Mouse (Mus musculus) liver, embryonic 12.5 days (tissue): Measurements from ENCODE around the gene Sept1. TPM values are rescaled to one million over a fixed set of nuclear protein-coding genes. Genes with fewer than 3 reads are reported as not detected.
"Not testable (repeated sequence)": the region's sequence is repeated elsewhere in the genome, so short reads cannot be mapped to it uniquely, and the experiment has no call there.

ENCODE experiments used
- ATAC-seq: fragments of 200-750 bp; cut with Nextera tagmentation; 2 replicates; pipeline ENCODE4 v1.8.0; 2017; ENCODE audit warnings: moderate number of reproducible peaks, mild to moderate bottlenecking, moderate library complexity
- H3K27ac ChIP-seq: fragments of 300-500 bp; sonication (generic); 2 replicates; pipeline ENCODE4 v1.5.1; 2016; ENCODE audit warnings: mild to moderate bottlenecking
- H3K27me3 ChIP-seq: fragments of 300-500 bp; sonication (generic); replicated peaks from 2 replicates; pipeline ENCODE4 v1.6.1; 2016; ENCODE audit warnings: mild to moderate bottlenecking, moderate library complexity
- H3K36me3 ChIP-seq: fragments of 300-500 bp; sonication (generic); 2 replicates; pipeline ENCODE4 v1.6.1; 2016; ENCODE audit warnings: mild to moderate bottlenecking, moderate library complexity
- H3K4me1 ChIP-seq: fragments of 300-500 bp; sonication (generic); 2 replicates; pipeline ENCODE4 v1.6.1; 2016
- H3K4me2 ChIP-seq: fragments of 300-500 bp; sonication (generic); 2 replicates; pipeline ENCODE4 v1.6.1; 2016; ENCODE audit warnings: mild to moderate bottlenecking, moderate library complexity
- H3K4me3 ChIP-seq: fragments of 300-500 bp; sonication (generic); 2 replicates; pipeline ENCODE4 v1.5.1; 2016; ENCODE audit warnings: mild to moderate bottlenecking, moderate library complexity
- H3K9ac ChIP-seq: fragments of 300-500 bp; sonication (generic); 2 replicates; pipeline ENCODE4 v1.6.1; 2016; ENCODE audit warnings: mild to moderate bottlenecking, moderate library complexity
- H3K9me3 ChIP-seq: fragments of 300-500 bp; sonication (generic); replicated peaks from 2 replicates; pipeline ENCODE4 v1.6.1; 2016; ENCODE audit warnings: mild to moderate bottlenecking, moderate library complexity
- WGBS: fragments of 180-500 bp; shearing (Covaris S2); methylation state at CpG from one replicate; pipeline ENCODE4 v1.1.7; 2016; ENCODE audit not compliant: insufficient replicate concordance; 5-methylcytosine and 5-hydroxymethylcytosine counted together
- polyA plus RNA-seq: library from polyadenylated mRNA; unstranded; fragments of >200 nt; fragmentation: Nextera tagmentation; extraction: Ambion mirVana; gene quantifications from 2 replicates; pipeline ENCODE4 v1.2.1, GENCODE M21; 2016

The Sept1 gene
- polyA plus RNA-seq, 1 experiment from 2014 or later, result 10.6 TPM

DNA sequence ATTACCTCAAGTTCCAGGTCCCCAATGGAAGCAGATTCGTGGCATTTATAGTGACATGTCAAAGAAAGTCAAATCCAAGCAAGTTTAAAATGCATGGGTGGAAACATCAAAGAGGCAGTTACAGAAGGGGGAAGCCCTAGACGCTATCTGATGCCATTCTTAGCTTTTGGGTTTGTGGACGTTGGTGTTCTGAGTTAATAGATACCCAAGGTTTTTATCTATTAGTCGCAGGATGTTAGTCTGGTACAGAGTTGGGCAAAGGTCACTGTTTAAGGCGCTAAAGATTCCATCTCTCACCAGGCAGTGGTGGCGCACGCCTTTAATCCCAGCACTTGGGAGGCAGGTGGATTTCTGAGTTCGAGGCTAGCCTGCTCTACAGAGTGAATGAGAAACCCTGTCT, 49.6 kb downstream of the Sept1 start:
- H3K9me3 ChIP-seq, result no peaks in the 10 kb centered on the region; the same call in 1 of the 2 replicates

DNA sequence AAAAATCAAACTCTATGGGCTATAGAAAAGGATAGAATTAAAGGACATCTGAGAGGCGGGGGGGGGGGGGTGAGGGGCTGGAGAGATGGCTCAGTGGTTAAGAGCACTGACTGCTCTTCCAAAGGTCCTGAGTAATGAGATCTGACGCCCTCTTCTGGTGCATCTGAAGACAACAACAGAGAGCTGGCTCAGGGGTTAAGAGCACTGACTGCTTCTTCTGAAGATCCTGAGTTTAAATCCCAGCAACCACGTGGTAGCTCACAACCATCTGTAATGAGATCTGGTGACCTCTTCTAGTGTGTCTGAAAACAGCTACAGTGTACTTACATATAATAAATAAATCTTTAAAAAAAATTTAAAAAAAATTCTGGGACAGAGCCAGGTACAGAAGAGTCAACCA, 51.2 kb downstream of the Sept1 start:
- WGBS, result 26% methylated on average over 3 of the region's 3 CpGs
- H3K9me3 ChIP-seq, H3K36me3 ChIP-seq, H3K4me3 ChIP-seq, ATAC-seq, H3K4me2 ChIP-seq, H3K9ac ChIP-seq, H3K27ac ChIP-seq, H3K27me3 ChIP-seq: not testable (repeated sequence)
- peaks cover 68% of the 10 kb centered on the region for H3K4me1 ChIP-seq

More for the DNA sequence above, 49.6 kb downstream of the Sept1 start:
- Histone ChIP-seq H3K4me2 (peak overlapping the region; percentile 19; the same call in 1 of the 2 replicates), H3K9ac (no peak overlapping the region), H3K4me3 (no peak overlapping the region), H3K27me3 (no peaks in the 10 kb centered on the region), H3K36me3 (no peaks in the 10 kb centered on the region), H3K4me1 (peaks cover 57% of the 10 kb centered on the region), H3K27ac (peak overlapping the region; percentile 72)
- ATAC-seq, result peak; percentile 78
- 17% methylated on average over 8 of the region's 8 CpGs for WGBS

DNA sequence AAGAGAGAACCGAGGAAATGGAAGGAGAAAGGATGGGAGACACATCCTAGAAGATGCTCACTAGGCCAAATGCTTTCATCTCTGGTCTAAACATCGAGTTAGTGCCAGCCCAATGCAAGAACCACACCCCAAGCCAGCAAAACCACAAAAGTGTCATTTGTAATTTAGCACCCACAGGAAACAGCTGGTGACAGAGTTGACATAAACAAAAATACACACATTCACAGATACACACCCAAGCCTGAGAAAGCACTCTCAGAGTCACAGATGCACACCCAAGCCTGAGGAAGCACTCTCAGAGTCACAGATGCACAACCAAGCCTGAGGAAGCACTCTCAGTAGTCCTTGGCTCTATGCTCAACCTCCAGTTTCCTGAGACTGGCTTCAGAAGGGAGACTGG, 52.1 kb downstream of the Sept1 start:
- Histone ChIP-seq H3K4me3 (no peak overlapping the region), H3K9ac (no peak overlapping the region), H3K36me3 (no peaks in the 10 kb centered on the region), H3K4me1 (peaks cover 68% of the 10 kb centered on the region), H3K27me3 (no peaks in the 10 kb centered on the region), H3K27ac (no peak overlapping the region), H3K9me3 (no peaks in the 10 kb centered on the region; the same call in 1 of the 2 replicates), H3K4me2 (no peak overlapping the region)
- WGBS, result 27% methylated on average over 2 of the region's 2 CpGs
- ATAC-seq, result no peak

DNA sequence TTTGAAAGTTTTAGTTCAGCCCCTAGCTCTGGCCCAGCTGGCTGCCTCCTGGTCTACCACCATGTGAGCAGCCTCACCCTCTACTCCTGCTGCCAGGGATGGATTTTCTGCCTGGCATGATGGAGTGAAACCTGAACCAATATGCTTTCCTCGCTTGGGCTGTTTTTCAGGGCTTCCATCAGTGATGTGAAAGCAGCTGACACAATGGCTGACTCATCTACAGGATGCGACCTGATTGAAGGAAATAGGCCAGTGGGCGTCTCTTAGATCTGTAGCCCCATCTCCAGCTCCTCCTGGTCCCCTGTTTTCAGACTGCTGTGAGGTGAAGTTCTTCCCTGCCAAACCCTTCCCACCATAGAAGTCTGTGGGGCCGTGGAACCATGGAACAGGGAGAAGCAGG, 56.0 kb downstream of the Sept1 start:
- Histone ChIP-seq H3K36me3 (no peaks in the 10 kb centered on the region), H3K9ac (no peak overlapping the region), H3K27ac (no peak overlapping the region), H3K9me3 (no peaks in the 10 kb centered on the region; the same call in 1 of the 2 replicates), H3K27me3 (no peaks in the 10 kb centered on the region), H3K4me1 (peaks cover 34% of the 10 kb centered on the region), H3K4me2 (no peak overlapping the region), H3K4me3 (no peak overlapping the region)
- 69% methylated on average over 4 of the region's 4 CpGs for WGBS
- ATAC-seq, result no peak

DNA sequence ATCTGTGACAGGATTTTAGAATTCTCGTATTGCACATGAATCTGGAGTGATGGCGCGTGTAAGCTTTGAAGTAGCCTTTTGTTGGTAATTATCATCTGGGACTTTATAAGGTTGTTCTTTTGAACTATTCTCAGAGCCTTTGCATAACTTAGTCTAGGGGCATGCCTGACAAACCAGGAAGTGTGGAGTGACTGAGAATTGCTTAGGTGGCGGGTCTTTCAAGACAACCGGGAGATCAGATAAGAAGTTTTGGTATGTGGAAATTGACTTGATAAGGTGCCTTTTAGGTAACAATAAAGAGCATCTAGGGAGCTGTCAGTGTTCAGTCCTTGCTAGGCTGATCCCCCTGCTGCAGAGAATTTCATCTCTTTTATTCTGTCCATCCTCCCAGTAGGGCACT, 66.4 kb downstream of the Sept1 start:
- H3K4me3 ChIP-seq, result no peak overlapping the region
- H3K27ac ChIP-seq, result no peak overlapping the region
- H3K9ac ChIP-seq, result no peak overlapping the region
- no peaks in the 10 kb centered on the region; the same call in 1 of the 2 replicates for H3K9me3 ChIP-seq
- H3K36me3 ChIP-seq, result no peaks in the 10 kb centered on the region
- 69% methylated on average over 5 of the region's 5 CpGs for WGBS
- ATAC-seq, result no peak
- no peak overlapping the region for H3K4me2 ChIP-seq
- H3K27me3 ChIP-seq, result 0 out of 2 replicates have a peak, but pooled peaks cover 3% of the 10 kb centered on the region
- 0 out of 2 replicates have a peak, but pooled peaks cover 14% of the 10 kb centered on the region for H3K4me1 ChIP-seq

DNA sequence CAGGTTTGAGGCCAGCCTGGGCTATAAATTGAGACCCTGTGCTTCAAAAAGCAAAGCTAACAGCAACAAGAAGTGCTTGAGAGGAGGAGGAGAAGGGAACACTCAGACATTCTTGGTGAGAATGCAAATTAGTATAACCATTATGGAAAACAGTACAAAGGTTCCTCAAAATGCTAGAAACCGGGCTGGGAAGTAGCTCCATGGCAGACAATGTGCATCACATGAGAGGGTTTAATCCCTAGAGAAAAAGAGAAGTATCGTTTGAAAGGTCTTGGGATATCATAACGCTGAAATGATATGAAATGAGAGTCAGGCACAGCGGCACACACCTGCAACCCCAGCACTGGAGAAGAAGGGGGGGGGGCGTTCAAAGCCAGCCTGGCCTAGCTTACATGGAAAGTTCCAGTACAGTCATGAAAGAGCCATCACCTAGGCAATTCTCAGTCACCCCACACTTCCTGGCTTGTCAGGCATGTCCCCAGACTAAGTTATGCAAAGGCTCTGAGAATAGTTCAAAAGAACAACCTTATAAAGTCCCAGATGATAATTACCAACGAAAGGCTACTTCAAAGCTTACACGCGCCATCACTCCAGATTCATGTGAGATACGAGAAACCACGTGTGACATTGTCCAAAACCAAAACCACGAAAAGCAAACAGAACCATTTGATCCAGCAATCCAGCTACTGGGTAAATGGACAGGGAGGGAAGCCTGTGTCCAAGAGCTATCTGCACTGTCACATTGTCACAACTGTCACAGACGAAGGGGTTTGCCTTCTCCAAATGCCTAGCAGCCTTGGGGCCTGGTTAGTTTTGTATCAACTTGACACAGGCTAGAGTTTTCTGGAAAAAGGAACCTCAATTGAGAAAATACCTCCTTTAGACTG, 67.1 kb downstream of the Sept1 start:
- ATAC-seq, result no peak
- H3K9me3 ChIP-seq, result no peaks in the 10 kb centered on the region
- H3K27me3 ChIP-seq, result 0 out of 2 replicates have a peak, but pooled peaks cover 3% of the 10 kb centered on the region
- H3K9ac ChIP-seq, result no peak overlapping the region
- H3K4me1 ChIP-seq, result 0 out of 2 replicates have a peak, but pooled peaks cover 14% of the 10 kb centered on the region
- no peak overlapping the region for H3K27ac ChIP-seq
- WGBS, result 62% methylated on average over 12 of the region's 12 CpGs
- H3K4me2 ChIP-seq, result no peak overlapping the region
- H3K4me3 ChIP-seq, result no peak overlapping the region
- H3K36me3 ChIP-seq, result no peaks in the 10 kb centered on the region

Other genes starting within 250 kb of the Sept1 start
- 8.3 and 8.9 TPM in 2 replicates for gene Mvp, start 218.5 kb downstream of the Sept1 start, polyA plus RNA-seq
- gene Pagr1b, start 216.6 kb downstream of the Sept1 start, polyA plus RNA-seq, result 0.57 TPM in 1 of 2 replicates, not detected in the other
- 60.5 and 65.1 TPM in 2 replicates for gene Pagr1a, start 215.8 kb downstream of the Sept1 start, polyA plus RNA-seq
- gene Gm42742, start 212.0 kb downstream of the Sept1 start, polyA plus RNA-seq, result 4.1 and 8.9 TPM in 2 replicates
- gene Prrt2, start 211.9 kb downstream of the Sept1 start, polyA plus RNA-seq, result 0.88 and 2.1 TPM in 2 replicates
- gene Maz, start 206.1 kb downstream of the Sept1 start, polyA plus RNA-seq, result 104 and 107 TPM in 2 replicates
- gene Kif22, start 190.7 kb downstream of the Sept1 start, polyA plus RNA-seq, result 126 and 132 TPM in 2 replicates
- gene Zg16, start 145.8 kb downstream of the Sept1 start, polyA plus RNA-seq, result not detected in 2 replicates
- gene AI467606, start 141.8 kb downstream of the Sept1 start, polyA plus RNA-seq, result 8.3 and 8.5 TPM in 2 replicates
- 36.5 and 40.3 TPM in 2 replicates for gene Qprt, start 110.9 kb downstream of the Sept1 start, polyA plus RNA-seq
- gene Spn, start 95.3 kb downstream of the Sept1 start, polyA plus RNA-seq, result 7.3 and 7.4 TPM in 2 replicates
- gene Cd2bp2, start 37.1 kb downstream of the Sept1 start, polyA plus RNA-seq, result 35.0 and 36.0 TPM in 2 replicates
- 26.7 and 30.9 TPM in 2 replicates for gene Tbc1d10b, start 24.7 kb downstream of the Sept1 start, polyA plus RNA-seq
- gene Mylpf, start 24.2 kb downstream of the Sept1 start, polyA plus RNA-seq, result 37.6 and 41.4 TPM in 2 replicates
- gene Zfp553, start 69 bp downstream of the Sept1 start, polyA plus RNA-seq, result 13.7 and 14.2 TPM in 2 replicates
- 30.0 and 31.6 TPM in 2 replicates for gene Zfp771, start 11.1 kb upstream of the Sept1 start, polyA plus RNA-seq
- 163 and 167 TPM in 2 replicates for gene Dctpp1, start 27.6 kb upstream of the Sept1 start, polyA plus RNA-seq
- 170 and 172 TPM in 2 replicates for gene Sephs2, start 40.9 kb upstream of the Sept1 start, polyA plus RNA-seq
- 6.0 and 6.3 TPM in 2 replicates for gene Itgal, start 63.1 kb upstream of the Sept1 start, polyA plus RNA-seq
- 4.8 and 5.2 TPM in 2 replicates for gene Zfp768, start 112.5 kb upstream of the Sept1 start, polyA plus RNA-seq
- gene Zfp747, start 142.9 kb upstream of the Sept1 start, polyA plus RNA-seq, result 3.9 and 4.1 TPM in 2 replicates
- gene 9130019O22Rik, start 154.0 kb upstream of the Sept1 start, polyA plus RNA-seq, result 2.1 and 2.4 TPM in 2 replicates
- gene E430018J23Rik, start 160.5 kb upstream of the Sept1 start, polyA plus RNA-seq, result 1.7 and 1.8 TPM in 2 replicates
- gene Zfp764, start 173.7 kb upstream of the Sept1 start, polyA plus RNA-seq, result 2.4 and 2.5 TPM in 2 replicates
- gene Zfp688, start 188.9 kb upstream of the Sept1 start, polyA plus RNA-seq, result 11.0 and 11.6 TPM in 2 replicates
- 3.1 and 3.3 TPM in 2 replicates for gene Zfp689, start 216.0 kb upstream of the Sept1 start, polyA plus RNA-seq
- 29.6 and 31.0 TPM in 2 replicates for gene Prr14, start 226.5 kb upstream of the Sept1 start, polyA plus RNA-seq
- gene Fbrs, start 246.1 kb upstream of the Sept1 start, polyA plus RNA-seq, result 6.9 and 8.1 TPM in 2 replicates